ENCODE assay signal across 15 mouse cellular contexts in the genomic region with DNA sequence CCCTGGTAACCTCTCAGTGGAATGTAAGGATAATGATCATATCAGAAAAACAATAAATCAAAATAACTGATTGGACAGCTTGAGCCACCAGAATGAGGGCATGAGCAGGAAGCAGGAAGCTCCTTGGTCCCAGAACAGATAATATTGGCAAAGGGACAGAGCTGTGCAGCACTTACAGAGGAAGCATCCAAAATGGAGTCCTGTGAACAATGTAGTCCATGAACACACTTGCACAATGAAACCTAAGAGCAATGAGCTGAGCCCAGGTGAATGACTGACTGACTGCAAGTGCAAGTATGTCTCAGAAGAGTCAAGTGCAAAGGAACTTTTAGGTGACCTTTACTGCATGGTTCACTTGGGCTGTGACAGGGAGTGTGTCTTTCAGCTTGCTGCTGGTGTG. TPM values are rescaled to one million over a fixed set of nuclear protein-coding genes. Genes with fewer than 3 reads are reported as not detected.
"Had no signal": no experiment of that assay in that cellular context is flagged by ENCODE, and none has a peak within 500 bp of the region (broad histone marks: within the 10 kb centered on the region; RNA-seq: fewer than 3 reads in every experiment).

No protein-coding gene starts in this region.

- H3K36me3 ChIP-seq: limb, embryonic 15.5 days; midbrain, embryonic 13.5 days; neural tube, embryonic 15.5 days had no signal

- H3K9ac ChIP-seq: hindbrain, embryonic 14.5 days; limb, embryonic 15.5 days; midbrain, embryonic 13.5 days; neural tube, embryonic 15.5 days had no signal

- H3K27me3 ChIP-seq: limb, embryonic 15.5 days; midbrain, embryonic 13.5 days; neural tube, embryonic 15.5 days had no signal

- H3K9me3 ChIP-seq: limb, embryonic 15.5 days; midbrain, embryonic 13.5 days; neural tube, embryonic 15.5 days had no signal

- H3K27ac ChIP-seq: hindbrain, embryonic 14.5 days; limb, embryonic 15.5 days; midbrain, embryonic 13.5 days; neural tube, embryonic 15.5 days; stomach, postnatal 0 days had no signal

- H3K4me2 ChIP-seq: hindbrain, embryonic 14.5 days; limb, embryonic 15.5 days; midbrain, embryonic 13.5 days; neural tube, embryonic 15.5 days had no signal

- H3K4me1 ChIP-seq: neural tube, embryonic 15.5 days had no signal

- ATAC-seq: intestine, postnatal 0 days; midbrain, embryonic 13.5 days had no signal

- H3K4me3 ChIP-seq: limb, embryonic 15.5 days; midbrain, embryonic 13.5 days; neural tube, embryonic 15.5 days had no signal

- DNase-seq: kidney, adult 8-10 months; kidney, postnatal 25 days; layer of hippocampus, adult 9-11 months; layer of hippocampus, postnatal 36 days; right cerebral cortex, adult 18-20 months; right cerebral cortex, postnatal 25 days; thymus, postnatal 14 days had no signal

RNA-seq across cellular contexts. Expression of gene Serpinb9b, which starts 60.0 kb away (rescaled TPM):
- polyA plus RNA-seq: kidney, embryonic 16.5 days; limb, embryonic 11.5 days had no signal
